Mouse (Mus musculus): ENCODE data around the gene Cyth3. TPM values are rescaled to one million over a fixed set of nuclear protein-coding genes. Genes with fewer than 3 reads are reported as not detected.

Cyth3 gene
- polyA plus RNA-seq, 1 experiment from 2014 or later = 51.6 TPM

DNA sequence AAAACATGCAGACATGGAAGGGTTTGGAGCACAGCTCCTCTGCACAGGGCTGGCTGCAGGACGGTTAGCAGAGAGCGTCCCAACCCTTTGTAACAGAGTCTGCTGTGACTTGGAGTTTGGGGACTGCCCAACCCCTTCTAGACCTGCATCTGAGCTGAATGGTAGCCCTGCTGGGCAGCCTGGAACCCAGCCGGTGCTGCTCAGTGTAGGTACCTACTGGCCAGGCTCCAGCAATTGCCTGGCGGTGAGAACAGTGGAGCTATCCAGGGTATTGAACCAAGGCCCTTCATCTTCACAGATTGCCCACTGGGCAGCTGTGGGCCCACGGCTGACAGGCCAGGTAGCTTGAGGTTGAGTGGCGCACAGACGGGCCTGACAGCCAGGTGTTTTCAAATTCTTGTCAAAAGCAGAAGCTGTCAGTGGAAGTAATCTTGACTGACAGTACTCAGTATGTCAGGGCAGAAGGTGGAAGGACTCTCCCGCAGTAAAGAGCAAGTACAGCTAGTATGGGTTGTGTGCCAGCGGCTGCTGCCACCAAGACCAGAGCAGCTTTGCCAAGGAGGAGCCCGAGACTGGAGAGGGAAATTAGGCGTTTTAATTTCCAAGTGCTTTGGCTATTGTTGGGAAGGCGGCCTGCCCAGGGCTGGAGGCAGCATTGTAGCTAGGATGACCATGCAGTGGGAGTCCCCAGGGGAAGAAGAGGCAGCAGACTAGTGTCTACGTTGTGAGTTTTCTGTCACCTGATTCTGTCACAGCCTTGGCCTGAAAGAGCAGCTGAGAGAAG lies 82.8 kb downstream of the Cyth3 start:
- no peak overlapping the region for H3K4me2 ChIP-seq (ENCODE audit: low read length)
- H3K27me3 ChIP-seq (replicated peaks; ENCODE audit: control insufficient read depth, insufficient read depth, low read length) = no peaks in the 10 kb centered on the region
- ATAC-seq (replicated peaks; ENCODE audit: low FRiP score, low TSS enrichment, low read depth) (no peak), DNase-seq (ENCODE audit: low spot score) (no peak)
- H3K36me3 ChIP-seq (ENCODE audit: control insufficient read depth, insufficient read depth, low read length) = peaks cover 72% of the 10 kb centered on the region
- WGBS = 80% methylated on average over 13 of the region's 13 CpGs
- H3K4me3 ChIP-seq (ENCODE audit: low read depth, low read length) = no peak overlapping the region
- no peak overlapping the region; the same call in 1 of the 2 replicates for H3K27ac ChIP-seq (ENCODE audit: low read depth)
- no peak overlapping the region for H3K9ac ChIP-seq (ENCODE audit: low read length)
- no peaks in the 10 kb centered on the region for H3K9me3 ChIP-seq (ENCODE audit: control insufficient read depth, low read length)
- no peaks in the 10 kb centered on the region for H3K4me1 ChIP-seq (replicated peaks; ENCODE audit: control insufficient read depth, insufficient read depth, low read length)

DNA sequence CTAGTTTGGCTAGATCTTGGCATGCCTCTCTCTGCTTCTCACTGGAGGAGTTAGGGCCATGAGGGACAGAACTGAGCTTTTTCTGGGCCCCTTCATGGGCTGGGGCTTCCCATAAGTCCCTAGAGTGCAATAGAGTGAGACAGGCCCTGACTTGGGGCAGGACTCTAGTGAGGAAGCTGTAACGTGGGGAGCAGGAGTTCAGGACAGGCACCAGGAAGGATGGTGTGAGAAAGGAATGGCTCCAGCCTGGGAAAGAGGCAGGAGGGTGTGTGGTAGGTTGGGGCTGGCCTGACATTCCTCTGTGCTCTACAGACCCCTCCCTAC lies 83.4 kb downstream of the Cyth3 start:
- DNase-seq (ENCODE audit: low spot score) (no peak), ATAC-seq (replicated peaks; ENCODE audit: low FRiP score, low TSS enrichment, low read depth) (no peak)
- Histone ChIP-seq H3K4me2 (ENCODE audit: low read length) (no peak overlapping the region), H3K4me3 (ENCODE audit: low read depth, low read length) (no peak overlapping the region), H3K4me1 (replicated peaks; ENCODE audit: control insufficient read depth, insufficient read depth, low read length) (no peaks in the 10 kb centered on the region), H3K9ac (ENCODE audit: low read length) (no peak overlapping the region), H3K9me3 (ENCODE audit: control insufficient read depth, low read length) (no peaks in the 10 kb centered on the region), H3K27ac (ENCODE audit: low read depth) (peak overlapping the region; percentile 18; the same call in 1 of the 2 replicates), H3K36me3 (ENCODE audit: control insufficient read depth, insufficient read depth, low read length) (peaks cover 77% of the 10 kb centered on the region), H3K27me3 (replicated peaks; ENCODE audit: control insufficient read depth, insufficient read depth, low read length) (no peaks in the 10 kb centered on the region)
- WGBS = 20% methylated on average over 1 of the region's 1 CpGs

DNA sequence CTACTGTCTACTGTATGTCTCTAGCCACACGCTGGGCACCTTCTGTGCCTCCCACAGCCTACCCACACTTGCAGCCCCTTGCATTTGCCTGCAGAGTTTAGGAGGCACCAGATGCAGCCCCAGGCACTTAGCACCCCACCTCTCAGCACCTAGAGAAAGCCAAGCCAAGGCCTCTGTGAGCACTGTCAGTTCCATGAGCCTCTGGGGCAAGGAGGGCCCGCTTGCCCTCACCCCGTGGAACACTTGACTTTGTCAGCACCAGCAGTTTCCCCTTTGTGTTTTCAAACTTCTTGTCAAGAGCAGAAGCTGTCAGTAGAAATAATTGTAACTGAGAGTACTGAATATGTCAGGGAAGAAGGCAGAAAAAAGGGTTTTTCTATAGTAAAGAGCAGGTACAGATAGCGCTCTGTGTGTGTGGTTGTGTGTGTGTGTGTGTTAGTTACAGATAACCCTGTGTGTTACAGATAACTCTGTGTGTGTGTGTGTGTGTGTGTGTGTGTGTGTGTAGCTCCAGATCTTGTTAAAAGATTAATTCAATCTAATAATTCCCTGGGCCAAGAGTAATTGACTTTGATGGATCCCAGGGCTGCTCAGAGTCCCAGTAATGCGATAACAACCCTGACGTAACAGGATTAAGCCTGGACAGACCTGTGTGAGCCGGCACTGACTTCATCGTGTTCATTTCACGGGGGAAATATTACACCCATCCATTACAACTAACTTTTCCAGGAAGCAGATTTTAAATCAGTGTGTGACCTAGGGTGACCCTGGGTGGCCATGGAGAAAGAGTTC lies 84.0 kb downstream of the Cyth3 start:
- Histone ChIP-seq H3K27ac (ENCODE audit: low read depth) (peak overlapping the region; percentile 18; the same call in 1 of the 2 replicates), H3K9ac (ENCODE audit: low read length) (no peak overlapping the region), H3K4me3 (ENCODE audit: low read depth, low read length) (no peak overlapping the region), H3K27me3 (replicated peaks; ENCODE audit: control insufficient read depth, insufficient read depth, low read length) (no peaks in the 10 kb centered on the region), H3K4me1 (replicated peaks; ENCODE audit: control insufficient read depth, insufficient read depth, low read length) (no peaks in the 10 kb centered on the region), H3K9me3 (ENCODE audit: control insufficient read depth, low read length) (no peaks in the 10 kb centered on the region), H3K4me2 (ENCODE audit: low read length) (no peak overlapping the region), H3K36me3 (ENCODE audit: control insufficient read depth, insufficient read depth, low read length) (peaks cover 80% of the 10 kb centered on the region)
- DNase-seq (ENCODE audit: low spot score) (no peak), ATAC-seq (replicated peaks; ENCODE audit: low FRiP score, low TSS enrichment, low read depth) (peak; percentile 56; the same call in 1 of the 2 replicates)
- 62% methylated on average over 9 of the region's 9 CpGs for WGBS

DNA sequence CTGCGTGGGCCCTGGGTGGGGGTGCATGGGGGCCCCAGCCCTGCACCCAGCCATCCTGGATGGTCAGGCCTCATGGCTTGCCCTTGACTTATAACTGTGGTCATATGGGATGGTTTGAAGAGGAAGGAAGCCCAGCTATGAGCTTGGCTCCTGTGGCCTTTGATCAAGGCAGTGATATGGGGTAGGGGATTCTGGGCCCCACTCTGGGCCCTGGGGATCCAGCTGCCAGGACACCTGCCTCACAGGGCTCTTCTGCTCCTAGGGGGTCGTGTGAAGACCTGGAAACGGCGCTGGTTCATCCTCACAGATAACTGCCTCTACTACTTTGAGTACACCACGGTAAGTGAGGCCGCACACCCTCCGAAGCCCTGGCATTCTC lies 84.6 kb downstream of the Cyth3 start:
- no peak overlapping the region for H3K9ac ChIP-seq (ENCODE audit: low read length)
- no peak overlapping the region for H3K27ac ChIP-seq (ENCODE audit: low read depth)
- ATAC-seq (replicated peaks; ENCODE audit: low FRiP score, low TSS enrichment, low read depth) = 0 out of 2 replicates have a peak, but pooled peaks have one; percentile 12
- no peaks in the 10 kb centered on the region for H3K27me3 ChIP-seq (replicated peaks; ENCODE audit: control insufficient read depth, insufficient read depth, low read length)
- no peaks in the 10 kb centered on the region for H3K9me3 ChIP-seq (ENCODE audit: control insufficient read depth, low read length)
- no peaks in the 10 kb centered on the region for H3K4me1 ChIP-seq (replicated peaks; ENCODE audit: control insufficient read depth, insufficient read depth, low read length)
- no peak overlapping the region for H3K4me2 ChIP-seq (ENCODE audit: low read length)
- no peak overlapping the region for H3K4me3 ChIP-seq (ENCODE audit: low read depth, low read length)
- DNase-seq (ENCODE audit: low spot score) = no peak
- WGBS = 80% methylated on average over 7 of the region's 7 CpGs
- H3K36me3 ChIP-seq (ENCODE audit: control insufficient read depth, insufficient read depth, low read length) = peaks cover 79% of the 10 kb centered on the region

DNA sequence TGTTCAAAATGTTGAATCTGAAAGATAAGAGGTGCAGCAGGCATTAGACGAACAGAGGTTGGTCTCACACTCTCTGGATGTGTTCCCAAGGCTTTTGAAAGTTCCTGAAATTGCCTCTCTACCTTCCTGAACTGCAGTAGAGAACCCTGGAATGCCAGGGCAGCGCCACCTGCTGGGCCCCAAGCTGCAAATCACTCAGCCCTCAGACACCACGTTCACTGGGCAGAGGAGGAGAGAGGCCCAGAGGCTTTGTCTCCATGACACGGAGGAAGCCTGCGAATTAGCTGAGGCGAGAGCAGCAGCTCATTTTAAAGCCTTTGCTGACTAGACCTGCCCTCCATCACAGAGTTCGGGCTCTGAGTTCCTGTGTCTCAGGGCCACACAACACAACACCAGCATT lies 89.1 kb downstream of the Cyth3 start:
- H3K4me3 ChIP-seq (ENCODE audit: low read depth, low read length) = no peak overlapping the region
- peak; percentile 80 for DNase-seq (ENCODE audit: low spot score)
- WGBS = 16% methylated on average over 7 of the region's 7 CpGs
- ATAC-seq (replicated peaks; ENCODE audit: low FRiP score, low TSS enrichment, low read depth) = peak; percentile 51; the same call in 1 of the 2 replicates
- no peaks in the 10 kb centered on the region for H3K9me3 ChIP-seq (ENCODE audit: control insufficient read depth, low read length)
- H3K4me2 ChIP-seq (ENCODE audit: low read length) = no peak overlapping the region
- H3K27ac ChIP-seq (ENCODE audit: low read depth) = no peak overlapping the region
- peaks cover 92% of the 10 kb centered on the region for H3K36me3 ChIP-seq (ENCODE audit: control insufficient read depth, insufficient read depth, low read length)
- no peaks in the 10 kb centered on the region for H3K4me1 ChIP-seq (replicated peaks; ENCODE audit: control insufficient read depth, insufficient read depth, low read length)
- H3K9ac ChIP-seq (ENCODE audit: low read length) = no peak overlapping the region
- H3K27me3 ChIP-seq (replicated peaks; ENCODE audit: control insufficient read depth, insufficient read depth, low read length) = no peaks in the 10 kb centered on the region

DNA sequence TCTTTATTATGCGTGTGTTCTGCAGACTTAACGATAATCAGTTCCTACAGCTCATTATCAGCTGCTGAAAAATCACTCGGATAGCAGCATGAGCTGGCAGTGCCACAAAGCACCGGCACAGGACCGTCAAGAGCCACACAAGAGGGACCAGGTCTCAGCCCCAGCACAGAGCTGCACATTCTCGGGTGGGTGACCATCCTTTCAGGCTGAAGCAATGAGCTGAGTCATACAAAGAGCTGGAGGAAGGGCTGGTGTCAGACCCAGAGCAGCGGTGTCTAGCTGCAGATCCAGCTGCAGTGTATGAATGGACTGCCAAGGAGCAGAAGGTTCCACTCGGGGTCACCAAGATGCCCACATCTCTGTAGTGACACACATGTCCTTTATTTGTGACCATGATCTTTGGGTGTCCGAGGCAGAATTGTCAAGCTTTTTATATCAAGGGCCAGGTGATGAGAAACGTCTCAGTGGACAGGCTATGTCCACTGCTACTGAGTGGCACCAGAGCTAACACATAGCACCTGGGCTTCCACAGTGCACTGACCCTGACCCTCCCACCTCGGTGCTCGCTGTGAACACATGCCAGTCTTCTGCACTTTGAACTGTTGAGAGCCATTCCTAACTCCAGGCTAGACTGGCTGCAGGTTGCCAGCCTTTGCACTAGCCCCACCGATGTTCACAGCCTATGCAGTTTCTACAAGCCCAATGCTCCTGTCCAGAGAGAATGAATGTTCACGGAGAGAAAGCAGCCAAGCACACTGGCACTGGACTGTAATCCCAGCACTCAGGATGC lies 90.0 kb downstream of the Cyth3 start:
- peaks cover 93% of the 10 kb centered on the region for H3K36me3 ChIP-seq (ENCODE audit: control insufficient read depth, insufficient read depth, low read length)
- H3K9me3 ChIP-seq (ENCODE audit: control insufficient read depth, low read length) = no peaks in the 10 kb centered on the region
- no peak overlapping the region for H3K27ac ChIP-seq (ENCODE audit: low read depth)
- ATAC-seq (replicated peaks; ENCODE audit: low FRiP score, low TSS enrichment, low read depth) = no peak
- DNase-seq (ENCODE audit: low spot score) = no peak
- H3K9ac ChIP-seq (ENCODE audit: low read length) = no peak overlapping the region
- no peaks in the 10 kb centered on the region for H3K4me1 ChIP-seq (replicated peaks; ENCODE audit: control insufficient read depth, insufficient read depth, low read length)
- WGBS = 91% methylated on average over 14 of the region's 14 CpGs
- no peak overlapping the region for H3K4me2 ChIP-seq (ENCODE audit: low read length)
- no peak overlapping the region for H3K4me3 ChIP-seq (ENCODE audit: low read depth, low read length)
- H3K27me3 ChIP-seq (replicated peaks; ENCODE audit: control insufficient read depth, insufficient read depth, low read length) = no peaks in the 10 kb centered on the region

DNA sequence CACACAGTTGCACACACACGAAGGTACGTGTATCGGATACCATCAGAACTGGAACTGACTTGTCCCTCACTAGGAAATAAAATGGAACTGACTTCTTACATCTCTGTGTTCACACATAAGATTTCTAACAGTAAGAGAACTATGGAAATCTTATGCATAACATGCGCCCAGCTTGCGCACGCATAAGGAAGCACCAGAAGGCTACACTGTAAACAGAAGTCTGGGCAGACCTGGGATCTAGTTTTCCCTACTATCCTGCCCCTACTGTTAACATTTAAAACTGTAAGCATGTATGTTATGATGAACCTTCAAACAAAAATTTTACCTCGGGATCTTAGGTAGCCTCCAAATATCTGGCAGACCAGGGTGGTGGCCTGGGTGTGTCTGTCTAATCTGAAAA lies 99.7 kb downstream of the Cyth3 start:
- WGBS = 94% methylated on average over 7 of the region's 7 CpGs
- Histone ChIP-seq H3K36me3 (ENCODE audit: control insufficient read depth, insufficient read depth, low read length) (peaks cover 98% of the 10 kb centered on the region), H3K4me1 (replicated peaks; ENCODE audit: control insufficient read depth, insufficient read depth, low read length) (no peaks in the 10 kb centered on the region), H3K4me2 (ENCODE audit: low read length) (no peak overlapping the region), H3K27me3 (replicated peaks; ENCODE audit: control insufficient read depth, insufficient read depth, low read length) (no peaks in the 10 kb centered on the region), H3K9me3 (ENCODE audit: control insufficient read depth, low read length) (no peaks in the 10 kb centered on the region), H3K27ac (ENCODE audit: low read depth) (no peak overlapping the region), H3K4me3 (ENCODE audit: low read depth, low read length) (no peak overlapping the region), H3K9ac (ENCODE audit: low read length) (no peak overlapping the region)
- no peak for ATAC-seq (replicated peaks; ENCODE audit: low FRiP score, low TSS enrichment, low read depth)
- no peak for DNase-seq (ENCODE audit: low spot score)

DNA sequence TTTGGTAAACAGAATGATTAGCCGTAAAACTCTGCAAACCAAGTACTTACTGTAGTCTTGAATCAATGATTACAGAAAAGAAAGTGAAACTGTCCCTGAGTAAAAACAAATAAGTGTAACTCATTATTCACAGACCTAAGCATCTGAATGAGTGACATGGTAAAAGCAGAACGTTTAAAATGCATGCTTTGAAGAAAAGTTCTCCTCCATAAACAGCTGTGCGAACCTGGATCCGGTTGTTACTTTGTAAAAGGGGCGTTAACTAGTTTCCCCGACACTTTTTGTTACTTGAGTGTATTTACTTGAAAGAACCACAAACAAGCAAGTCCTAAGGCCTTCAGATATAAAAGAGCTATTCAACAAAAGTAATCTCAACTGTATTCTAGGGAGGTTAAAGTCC lies 108.7 kb downstream of the Cyth3 start:
- Histone ChIP-seq H3K27me3 (replicated peaks; ENCODE audit: control insufficient read depth, insufficient read depth, low read length) (no peaks in the 10 kb centered on the region), H3K9ac (ENCODE audit: low read length) (peak overlapping the region; percentile 76), H3K4me3 (ENCODE audit: low read depth, low read length) (peak overlapping the region; percentile 79), H3K4me1 (replicated peaks; ENCODE audit: control insufficient read depth, insufficient read depth, low read length) (peaks cover 10% of the 10 kb centered on the region), H3K27ac (ENCODE audit: low read depth) (no peak overlapping the region), H3K4me2 (ENCODE audit: low read length) (peak overlapping the region; percentile 66), H3K36me3 (ENCODE audit: control insufficient read depth, insufficient read depth, low read length) (peaks cover 21% of the 10 kb centered on the region), H3K9me3 (ENCODE audit: control insufficient read depth, low read length) (no peaks in the 10 kb centered on the region)
- WGBS = 13% methylated on average over 6 of the region's 6 CpGs
- DNase-seq (ENCODE audit: low spot score) (no peak), ATAC-seq (replicated peaks; ENCODE audit: low FRiP score, low TSS enrichment, low read depth) (no peak)
